Mouse (Mus musculus) C2C12 (cell line): ENCODE data around the gene Hcfc2. TPM values are rescaled to one million over a fixed set of nuclear protein-coding genes. Genes with fewer than 3 reads are reported as not detected.

Experiments
- H3K27me3 ChIP-seq: one replicate; pipeline ENCODE4 v1.6.1; 2011; ENCODE audit not compliant: control insufficient read depth, insufficient read depth, insufficient read length
- H3K36me3 ChIP-seq: one replicate; pipeline ENCODE4 v1.6.1; 2011; ENCODE audit not compliant: control insufficient read depth, insufficient read depth
- H3K4me3 ChIP-seq: one replicate; pipeline ENCODE4 v1.5.1; 2011; ENCODE audit warnings: mild to moderate bottlenecking, control low read depth; ENCODE audit not compliant: poor library complexity, insufficient read depth, severe bottlenecking
- H3K79me2 ChIP-seq: one replicate; pipeline ENCODE4 v1.6.1; 2011; ENCODE audit not compliant: control insufficient read depth, insufficient read depth
- H3K79me3 ChIP-seq: one replicate; pipeline ENCODE4 v1.6.1; 2011; ENCODE audit warnings: low read depth, control low read depth
- H3ac ChIP-seq: one replicate; pipeline ENCODE3; 2011; ENCODE audit warnings: low read depth; ENCODE audit not compliant: control insufficient read depth, insufficient read length
- CEBPB ChIP-seq: IDR thresholded peaks from one replicate; pipeline ENCODE4 v1.6.1; 2011; ENCODE audit warnings: low read depth, mild to moderate bottlenecking, control low read depth, moderate library complexity
- CTCF ChIP-seq: IDR thresholded peaks from one replicate; pipeline ENCODE4 v1.5.1; 2011; ENCODE audit not compliant: control insufficient read depth, insufficient read depth, insufficient read length
- FOSL1 ChIP-seq: IDR thresholded peaks from one replicate; pipeline ENCODE4 v1.8.0; 2011; ENCODE audit warnings: mild to moderate bottlenecking, low read length; ENCODE audit not compliant: poor library complexity, insufficient read depth, severe bottlenecking
- MAX ChIP-seq: IDR thresholded peaks from one replicate; pipeline ENCODE4 v1.6.1; 2011; ENCODE audit warnings: mild to moderate bottlenecking, control low read depth
- MYOD1 ChIP-seq: IDR thresholded peaks from one replicate; pipeline ENCODE4 v1.6.1; 2011; ENCODE audit warnings: low read depth; ENCODE audit not compliant: control insufficient read depth, insufficient read length
- MYOG ChIP-seq: IDR thresholded peaks from one replicate; pipeline ENCODE4 v1.6.1; 2011; ENCODE audit not compliant: control insufficient read depth, insufficient read length; ENCODE audit errors: extremely low read depth
- USF1 ChIP-seq: IDR thresholded peaks from one replicate; pipeline ENCODE4 v1.6.1; 2011; ENCODE audit warnings: low read depth, mild to moderate bottlenecking, control low read depth, moderate library complexity
- polyA plus RNA-seq: library from polyadenylated mRNA; unstranded; fragments of >200 nt; fragmentation: generic; extraction: Trizol; gene quantifications from one replicate; pipeline ENCODE4 v1.2.1, GENCODE M21; 2012; ENCODE audit warnings: missing spikeins

Gene Hcfc2
- polyA plus RNA-seq, 1 experiment = 9.7 TPM

DNA sequence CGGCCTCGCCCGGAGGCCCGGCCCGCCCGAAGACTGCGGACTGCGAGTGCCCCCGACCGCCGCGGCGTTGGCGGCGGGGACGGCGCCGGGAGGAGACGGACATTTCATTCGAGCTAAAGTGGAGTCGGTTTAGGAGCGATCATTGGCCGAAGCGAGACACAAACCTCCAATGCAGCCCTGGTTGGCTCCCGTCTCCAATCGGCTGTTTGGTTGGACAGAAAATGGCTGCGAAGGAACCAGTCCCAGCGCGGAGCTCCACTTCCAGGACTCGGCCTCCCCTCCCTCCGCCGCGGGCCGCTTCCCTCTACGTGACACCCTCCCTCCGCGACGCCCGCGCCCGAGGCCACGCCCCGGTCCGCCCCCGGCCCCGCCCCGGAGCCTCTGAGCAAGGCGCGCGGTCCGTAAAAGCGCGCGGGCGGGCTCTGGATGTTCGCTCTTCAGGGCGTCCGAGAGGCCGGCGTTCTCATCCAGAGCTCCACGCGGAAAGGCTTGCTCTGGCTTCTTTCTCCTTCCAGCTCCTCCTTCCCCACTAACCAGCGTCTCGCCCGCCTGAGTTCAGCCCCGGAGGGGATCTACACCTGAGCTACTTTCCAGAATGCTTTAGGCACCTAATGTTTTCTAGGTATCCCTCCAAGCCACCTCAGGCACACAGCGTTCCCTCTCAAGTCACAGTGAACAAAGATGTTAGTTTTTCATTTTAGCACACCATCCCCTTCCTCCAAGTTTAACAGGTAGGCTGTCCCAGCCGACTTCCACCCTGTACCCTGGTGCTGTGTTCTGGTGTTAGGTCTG is 68.1 kb downstream of the Hcfc2 start, which contains the start of gene Nfyb:
Nfyb (minus strand) TSS at position 305 of the 792 bp plus-strand sequence.
- Histone ChIP-seq H3K79me3 (peaks cover 33% of the 10 kb centered on the region), H3K36me3 (peaks cover 25% of the 10 kb centered on the region), H3K27me3 (no peaks in the 10 kb centered on the region), H3ac (peak within 1 kb of the TSS; percentile 74), H3K4me3 (peak within 1 kb of the TSS; percentile 85), H3K79me2 (peaks cover 44% of the 10 kb centered on the region)
- TF ChIP-seq MYOG = no peak
- peak; percentile 50 for TF ChIP-seq MAX
- TF ChIP-seq USF1 = no peak

- no peak overlapping the region for H3K4me3 ChIP-seq
- no peaks in the 10 kb centered on the region for H3K79me3 ChIP-seq
- TF ChIP-seq FOSL1 (no peak), MYOD1 (no peak), MAX (no peak), MYOG (no peak), USF1 (no peak), CEBPB (no peak), CTCF (no peak)
- H3K36me3 ChIP-seq = no peaks in the 10 kb centered on the region
- no peak overlapping the region for H3ac ChIP-seq
- H3K27me3 ChIP-seq = no peaks in the 10 kb centered on the region
- H3K79me2 ChIP-seq = no peaks in the 10 kb centered on the region
Observed at GRCm38 (mm10) chr10:82768901-82769300, 72.9 kb downstream of the Hcfc2 start.

DNA sequence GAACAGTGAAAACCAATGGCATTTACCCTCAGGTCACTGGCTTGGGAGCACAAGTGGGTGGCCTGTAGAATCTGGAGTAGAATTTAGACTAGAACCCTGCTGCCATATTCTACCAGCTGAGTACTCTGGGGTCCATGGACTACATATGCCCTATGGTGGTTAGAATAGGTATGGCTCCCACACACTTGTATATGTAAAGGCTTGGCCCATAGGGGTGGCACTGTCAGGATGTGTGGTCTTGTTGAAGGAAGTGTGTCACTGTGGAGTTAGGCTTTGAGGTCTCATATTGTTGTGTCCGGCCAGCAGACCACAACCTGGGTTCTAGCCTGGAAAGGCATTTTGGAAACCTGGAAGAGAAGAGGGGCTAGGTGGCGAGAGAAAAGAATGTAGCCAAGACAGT is 74.8 kb downstream of the Hcfc2 start:
- no peak overlapping the region for H3ac ChIP-seq
- H3K27me3 ChIP-seq = no peaks in the 10 kb centered on the region
- TF ChIP-seq MAX (no peak), FOSL1 (no peak), USF1 (no peak), MYOD1 (no peak), CTCF (no peak), MYOG (no peak)

DNA sequence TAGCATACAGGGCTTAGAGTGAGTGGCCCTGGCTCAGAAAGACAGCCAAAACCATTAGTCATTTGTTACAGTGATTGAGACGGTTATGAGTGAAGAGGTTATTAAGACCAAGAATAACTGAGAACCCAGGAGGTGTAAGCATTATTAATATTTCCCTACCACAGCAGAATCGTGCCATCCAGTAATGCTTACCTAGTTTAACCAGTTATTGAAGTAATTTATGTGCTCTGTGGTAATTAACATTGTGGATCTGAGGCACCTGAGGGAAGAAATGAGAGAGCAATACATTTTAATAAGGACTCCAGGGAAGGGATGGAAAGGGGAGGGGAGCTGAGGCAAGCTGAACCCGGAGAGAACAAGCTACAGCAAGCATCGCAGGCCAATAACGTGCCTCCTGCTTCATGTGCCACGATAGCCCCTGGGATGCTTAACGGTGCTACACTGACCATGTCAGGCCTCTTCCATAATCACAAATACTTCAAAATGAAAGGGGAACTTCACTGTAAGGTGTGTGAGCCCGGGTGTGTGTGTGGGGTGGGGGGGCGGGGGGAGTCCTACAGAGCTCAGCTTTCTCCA is 75.7 kb downstream of the Hcfc2 start:
- H3K79me3 ChIP-seq = no peaks in the 10 kb centered on the region
- H3K4me3 ChIP-seq = no peak overlapping the region
- no peak overlapping the region for H3ac ChIP-seq
- H3K27me3 ChIP-seq = no peaks in the 10 kb centered on the region
- TF ChIP-seq CEBPB (no peak), MAX (no peak), USF1 (no peak), MYOG (no peak), MYOD1 (no peak), FOSL1 (no peak), CTCF (no peak)
- no peaks in the 10 kb centered on the region for H3K79me2 ChIP-seq
- H3K36me3 ChIP-seq = no peaks in the 10 kb centered on the region

More for the DNA sequence above, 74.8 kb downstream of the Hcfc2 start:
- H3K36me3 ChIP-seq = no peaks in the 10 kb centered on the region
- no peaks in the 10 kb centered on the region for H3K79me2 ChIP-seq
- no peak overlapping the region for H3K4me3 ChIP-seq
- H3K79me3 ChIP-seq = no peaks in the 10 kb centered on the region

- no peak overlapping the region for H3ac ChIP-seq
Observed at GRCm38 (mm10) chr10:82774841-82775240, 78.9 kb downstream of the Hcfc2 start.

More at GRCm38 (mm10) chr10:82774841-82775240, 78.9 kb downstream of the Hcfc2 start:
- TF ChIP-seq CTCF = no peak
- TF ChIP-seq MYOG = no peak
- TF ChIP-seq USF1 = no peak
- no peak for TF ChIP-seq FOSL1
- no peak for TF ChIP-seq MAX
- TF ChIP-seq MYOD1 = no peak
- no peak for TF ChIP-seq CEBPB
- Histone ChIP-seq H3K79me2 (no peaks in the 10 kb centered on the region), H3K4me3 (no peak overlapping the region), H3K36me3 (no peaks in the 10 kb centered on the region), H3K79me3 (no peaks in the 10 kb centered on the region), H3K27me3 (no peaks in the 10 kb centered on the region)
